Mouse (Mus musculus): ENCODE data around the gene Pcsk4.
A peak's percentile ranks its signal among the peaks of the same experiment; 100 is the strongest.

The Pcsk4 gene

GRCm38 (mm10) chr10:80296824-80297223 is 32.5 kb downstream of the Pcsk4 start:
- no peak for DNase-seq (ENCODE audit: low spot score)

- DNase-seq (ENCODE audit: low spot score): peak; percentile 85
Measured at GRCm38 (mm10) chr10:80295618-80296425, 33.5 kb downstream of the Pcsk4 start, which contains the start of gene Apc2. Apc2 (plus strand) TSS chr10:80295977.

DNA sequence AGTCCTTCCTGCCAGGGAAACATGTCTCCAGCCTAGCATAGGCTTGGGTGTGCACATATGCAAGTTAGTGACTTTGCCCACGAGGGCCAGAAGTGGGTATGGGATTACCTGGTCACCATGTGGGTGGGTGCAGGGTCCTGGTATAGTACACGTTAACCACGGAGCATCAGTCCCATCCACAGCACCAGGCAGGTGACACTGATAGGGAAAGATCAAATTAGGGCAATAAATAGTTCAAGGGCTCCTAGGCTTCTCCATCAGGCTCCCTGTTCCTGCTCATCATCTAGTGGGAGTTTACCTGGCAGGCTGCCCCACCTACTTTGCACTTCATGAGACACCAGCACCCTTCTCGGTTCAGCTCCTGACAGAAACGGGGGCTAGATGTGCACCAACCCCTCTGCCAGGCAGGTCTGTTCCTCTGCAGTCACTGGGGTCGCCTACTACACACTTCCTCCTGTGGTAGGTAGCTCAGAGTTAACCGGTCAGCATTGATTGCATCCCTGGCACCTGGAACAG is 34.5 kb downstream of the Pcsk4 start:
- no peak for DNase-seq (ENCODE audit: low spot score)

- DNase-seq (ENCODE audit: low spot score): no peak
Measured at GRCm38 (mm10) chr10:80294311-80294710, 35.0 kb downstream of the Pcsk4 start.

DNA sequence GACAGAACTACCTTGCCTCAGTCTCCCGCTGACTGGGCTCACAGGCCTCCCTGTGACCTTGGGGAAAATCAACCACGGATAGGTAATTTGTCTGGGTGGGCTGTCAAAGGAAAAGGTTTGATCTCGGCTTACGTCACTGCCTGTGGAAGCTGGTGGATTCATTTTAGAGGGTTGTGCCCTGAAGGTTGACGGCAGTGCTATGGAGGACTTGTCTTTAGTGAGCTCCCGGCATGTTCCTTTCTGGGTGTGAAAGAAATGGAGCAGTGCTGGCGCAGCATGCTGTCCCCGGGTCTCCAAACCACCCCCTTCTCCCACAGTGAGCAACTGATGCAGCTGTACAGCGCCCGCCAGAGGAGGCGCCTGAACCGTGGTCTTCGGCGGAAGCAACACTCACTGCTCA is 36.0 kb downstream of the Pcsk4 start:
- no peak for DNase-seq (ENCODE audit: low spot score)

GRCm38 (mm10) chr10:80292251-80293146 is 36.8 kb downstream of the Pcsk4 start, which contains the start of gene Rps15:
Rps15 (plus strand) TSS chr10:80292453.
- peak; percentile 98 for DNase-seq (ENCODE audit: low spot score)

GRCm38 (mm10) chr10:80288657-80289056 is 40.6 kb downstream of the Pcsk4 start:
- DNase-seq (ENCODE audit: low spot score): no peak

DNA sequence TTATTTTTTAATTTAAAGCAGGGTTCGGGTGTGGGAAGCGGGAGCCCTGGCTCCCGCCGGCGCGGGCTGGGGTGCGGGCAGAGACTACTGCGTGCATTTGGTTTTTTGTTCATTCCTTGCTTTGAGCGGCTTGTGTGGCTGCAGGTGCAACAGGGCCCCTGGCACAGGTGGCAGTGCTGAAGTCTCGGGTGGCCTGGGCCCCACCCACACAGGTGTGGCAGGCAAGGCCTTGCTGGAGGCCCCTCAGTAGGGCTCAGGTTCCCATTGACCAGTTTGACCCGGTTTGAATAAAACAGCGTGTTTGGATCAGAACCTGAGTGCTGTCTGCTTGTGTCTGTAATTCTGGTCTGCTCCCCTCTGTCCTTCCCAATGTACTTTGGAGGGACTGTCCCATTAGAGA is 41.2 kb downstream of the Pcsk4 start:
- no peak for DNase-seq (ENCODE audit: low spot score)

GRCm38 (mm10) chr10:80285222-80286070 is 43.9 kb downstream of the Pcsk4 start:
- no peak for DNase-seq (ENCODE audit: low spot score)

DNA sequence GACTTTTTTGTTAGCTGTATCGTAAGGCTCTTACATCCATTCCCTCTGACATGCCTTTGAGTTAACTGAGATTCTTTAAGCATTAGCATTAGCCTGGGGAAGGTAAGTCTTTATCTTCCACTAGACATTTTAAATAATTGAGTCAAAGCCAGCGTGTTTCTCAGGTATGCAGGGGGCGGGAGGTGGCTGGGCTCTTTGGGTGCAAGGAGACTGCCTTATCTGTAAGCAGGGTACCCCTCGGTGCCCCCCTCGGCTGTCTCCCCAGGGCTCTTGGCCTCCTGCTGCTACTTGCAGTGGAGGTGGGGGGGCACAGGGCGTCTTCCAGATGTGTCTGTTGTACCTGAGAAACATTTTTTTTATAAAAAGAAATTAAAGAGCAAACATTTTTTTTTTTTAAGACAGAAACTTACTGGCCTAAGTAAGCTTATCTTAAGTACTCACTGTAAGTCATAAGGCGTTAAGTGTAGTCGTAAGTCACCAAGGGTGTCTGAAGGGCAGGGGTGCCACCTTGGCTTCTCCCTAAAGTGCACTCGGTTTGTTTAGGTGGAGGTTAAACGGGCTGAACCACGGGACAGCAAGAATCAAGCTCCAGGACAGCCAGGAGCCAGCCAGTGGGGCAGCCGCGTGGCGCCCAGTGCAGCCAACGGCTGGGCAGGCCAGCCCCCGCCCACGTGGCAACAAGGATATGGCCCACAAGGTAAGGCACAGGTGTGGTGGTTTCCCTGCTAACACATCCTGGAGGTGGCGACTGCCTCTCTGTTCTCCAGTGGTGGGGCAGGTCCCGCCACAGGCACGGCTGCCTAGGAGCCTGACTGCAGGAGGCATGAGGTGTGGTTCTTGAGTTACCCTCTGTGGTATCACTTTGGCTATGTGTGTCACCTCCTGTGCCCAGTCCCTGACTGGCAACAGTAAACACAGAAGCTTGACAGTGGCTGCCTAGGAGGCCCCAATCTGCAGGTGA is 46.5 kb downstream of the Pcsk4 start:
- DNase-seq (ENCODE audit: low spot score): no peak

DNA sequence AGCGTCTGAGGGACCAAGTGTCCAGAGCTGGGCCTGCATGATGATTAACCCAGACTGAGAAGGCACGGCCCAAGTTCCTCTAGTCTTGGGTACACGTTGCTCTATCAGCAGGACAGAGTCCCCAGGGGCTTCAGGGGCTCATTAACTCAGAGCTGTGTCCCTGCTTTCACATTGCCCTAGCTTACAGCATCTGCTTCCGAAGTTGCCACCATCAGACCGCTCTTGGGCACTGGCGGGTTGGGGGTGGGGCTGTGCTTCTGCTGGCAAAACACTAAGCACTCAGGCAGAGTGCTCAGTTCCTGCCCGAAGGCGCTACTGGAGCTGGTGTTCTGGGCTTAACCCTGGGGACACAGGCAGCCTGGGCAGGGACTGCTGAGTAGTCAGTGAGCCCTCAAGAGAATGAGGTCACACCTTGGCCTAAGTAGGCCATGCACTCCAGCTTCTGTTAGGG is 47.4 kb downstream of the Pcsk4 start:
- DNase-seq (ENCODE audit: low spot score): no peak

DNA sequence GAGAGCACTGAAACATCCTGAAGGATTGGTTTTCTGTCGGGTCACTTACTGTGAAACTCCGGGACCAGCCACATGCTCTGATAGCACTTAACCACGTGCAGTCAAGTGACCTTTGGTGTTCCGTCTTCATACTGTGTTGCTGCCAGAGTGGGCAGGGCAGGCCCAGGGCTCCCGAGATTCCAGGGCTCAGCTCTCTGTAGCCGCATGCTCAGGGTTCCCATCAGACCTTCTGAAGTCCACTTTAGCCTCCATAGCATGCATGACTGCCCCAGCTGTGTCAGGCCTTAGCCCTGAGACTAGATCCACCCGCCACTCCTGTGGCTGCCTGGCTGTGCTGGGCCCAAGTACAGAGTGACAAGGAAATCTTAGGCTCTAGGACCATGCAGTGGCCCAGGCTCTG is 48.0 kb downstream of the Pcsk4 start:
- DNase-seq (ENCODE audit: low spot score): no peak

GRCm38 (mm10) chr10:80279273-80279672 is 50.0 kb downstream of the Pcsk4 start:
- no peak for DNase-seq (ENCODE audit: low spot score)

DNA sequence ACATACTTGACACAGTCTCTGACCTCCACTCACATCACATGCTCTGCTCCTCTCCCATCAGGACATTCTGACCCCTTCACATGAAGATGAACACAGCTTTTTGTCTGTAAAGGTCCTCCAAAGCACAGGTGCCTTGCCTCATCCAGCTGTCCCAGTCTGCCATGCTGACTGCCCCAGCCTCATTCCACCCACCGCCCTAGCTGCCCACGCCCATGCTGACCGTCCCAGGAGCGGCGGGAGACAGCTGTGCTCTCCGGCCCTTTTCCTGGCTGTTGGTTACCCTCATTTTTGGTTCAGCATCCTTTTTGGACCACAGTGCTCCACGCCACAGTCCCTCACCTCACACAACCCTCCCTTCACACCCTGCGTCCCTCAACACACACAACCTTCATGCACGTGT is 50.9 kb downstream of the Pcsk4 start:
- no peak for DNase-seq (ENCODE audit: low spot score)

GRCm38 (mm10) chr10:80276238-80276637 is 53.1 kb downstream of the Pcsk4 start:
- no peak for DNase-seq (ENCODE audit: low spot score)

- DNase-seq (ENCODE audit: low spot score): no peak
Measured at GRCm38 (mm10) chr10:80273847-80274246, 55.5 kb downstream of the Pcsk4 start.

GRCm38 (mm10) chr10:80271870-80272585 is 57.3 kb downstream of the Pcsk4 start:
- no peak for DNase-seq (ENCODE audit: low spot score)

Data from embryo, embryonic 10.5 days (tissue).